Mouse (Mus musculus) midbrain, embryonic 10.5 days (tissue): ENCODE measurements at regions not wholly inside any gene's neighbourhood (a gene's known extent, or its start where the extent isn't known, plus 50 kb on each side); places are given as distances from the start of the nearest gene placed in this dataset.

ENCODE experiments used
- DNase-seq: peaks from one replicate; pipeline ENCODE4 v3.0.0-alpha.2; 2017; ENCODE audit warnings: low spot score
- H3K27ac ChIP-seq: fragments of 300-500 bp; sonication (generic); replicated peaks from 2 replicates; pipeline ENCODE4 v1.5.1; 2016; ENCODE audit warnings: mild to moderate bottlenecking
- H3K27me3 ChIP-seq: fragments of 300-500 bp; sonication (generic); 2 replicates; pipeline ENCODE4 v1.6.1; 2016; ENCODE audit warnings: low read depth, mild to moderate bottlenecking; ENCODE audit not compliant: poor library complexity, severe bottlenecking
- H3K36me3 ChIP-seq: fragments of 300-500 bp; sonication (generic); 2 replicates; pipeline ENCODE4 v1.6.1; 2016; ENCODE audit warnings: mild to moderate bottlenecking, moderate library complexity
- H3K4me1 ChIP-seq: fragments of 300-500 bp; sonication (generic); 2 replicates; pipeline ENCODE4 v1.6.1; 2016
- H3K4me3 ChIP-seq: fragments of 300-500 bp; sonication (generic); 2 replicates; pipeline ENCODE4 v1.5.1; 2016; ENCODE audit warnings: mild to moderate bottlenecking, moderate library complexity
- H3K9me3 ChIP-seq: fragments of 300-500 bp; sonication (generic); replicated peaks from 2 replicates; pipeline ENCODE4 v1.6.1; 2016; ENCODE audit warnings: mild to moderate bottlenecking
- WGBS: fragments of 180-500 bp; shearing (Covaris S2); methylation state at CpG from one replicate; pipeline ENCODE4 v1.1.7; 2016; 5-methylcytosine and 5-hydroxymethylcytosine counted together

- no peak overlapping the region for H3K4me3 ChIP-seq
- WGBS, result 89% methylated on average over 3 of the region's 3 CpGs
- H3K36me3 ChIP-seq, result no peaks in the 10 kb centered on the region
- H3K27me3 ChIP-seq, result no peaks in the 10 kb centered on the region
- no peaks in the 10 kb centered on the region for H3K9me3 ChIP-seq
- no peak overlapping the region for H3K27ac ChIP-seq
- H3K4me1 ChIP-seq, result no peaks in the 10 kb centered on the region
- no peak for DNase-seq
Measured at GRCm38 (mm10) chr10:122274181-122274580, 174.1 kb upstream of the Avpr1a start.

- Histone ChIP-seq H3K27ac (no peak overlapping the region), H3K27me3 (no peaks in the 10 kb centered on the region), H3K9me3 (no peaks in the 10 kb centered on the region), H3K4me1 (no peaks in the 10 kb centered on the region), H3K4me3 (no peak overlapping the region), H3K36me3 (no peaks in the 10 kb centered on the region)
- no peak for DNase-seq
- 56% methylated on average over 1 of the region's 1 CpGs for WGBS
Measured at GRCm38 (mm10) chr10:122264070-122264469, 166.9 kb upstream of the Rxylt1 start.

- Histone ChIP-seq H3K27ac (no peak overlapping the region), H3K4me3 (no peak overlapping the region), H3K4me1 (no peaks in the 10 kb centered on the region), H3K27me3 (no peaks in the 10 kb centered on the region), H3K36me3 (no peaks in the 10 kb centered on the region), H3K9me3 (no peaks in the 10 kb centered on the region)
- WGBS, result 71% methylated on average over 4 of the region's 4 CpGs
- no peak for DNase-seq
Measured at GRCm38 (mm10) chr10:122259354-122259753, 162.2 kb upstream of the Rxylt1 start.

GRCm38 (mm10) chr10:122258711-122259110 lies 161.5 kb upstream of the Rxylt1 start:
- Histone ChIP-seq H3K4me3 (no peak overlapping the region), H3K9me3 (no peaks in the 10 kb centered on the region), H3K27me3 (no peaks in the 10 kb centered on the region), H3K4me1 (no peaks in the 10 kb centered on the region), H3K36me3 (no peaks in the 10 kb centered on the region), H3K27ac (no peak overlapping the region)
- WGBS, result 90% methylated on average over 3 of the region's 3 CpGs
- no peak for DNase-seq

- DNase-seq, result no peak
Measured at GRCm38 (mm10) chr10:122231818-122232217, 134.6 kb upstream of the Rxylt1 start.

GRCm38 (mm10) chr10:122230746-122231145 lies 133.6 kb upstream of the Rxylt1 start:
- 84% methylated on average over 11 of the region's 11 CpGs for WGBS
- Histone ChIP-seq H3K27ac (no peak overlapping the region), H3K4me3 (no peak overlapping the region), H3K36me3 (no peaks in the 10 kb centered on the region), H3K4me1 (no peaks in the 10 kb centered on the region), H3K9me3 (no peaks in the 10 kb centered on the region), H3K27me3 (no peaks in the 10 kb centered on the region)
- DNase-seq, result peak; percentile 15

More at GRCm38 (mm10) chr10:122231818-122232217, 134.6 kb upstream of the Rxylt1 start:
- no peaks in the 10 kb centered on the region for H3K27me3 ChIP-seq
- WGBS, result 88% methylated on average over 7 of the region's 7 CpGs
- H3K36me3 ChIP-seq, result no peaks in the 10 kb centered on the region
- H3K27ac ChIP-seq, result no peak overlapping the region
- H3K4me3 ChIP-seq, result no peak overlapping the region
- no peaks in the 10 kb centered on the region for H3K9me3 ChIP-seq
- H3K4me1 ChIP-seq, result no peaks in the 10 kb centered on the region

GRCm38 (mm10) chr10:122225679-122226078 lies 128.5 kb upstream of the Rxylt1 start:
- no peak overlapping the region for H3K27ac ChIP-seq
- no peaks in the 10 kb centered on the region for H3K27me3 ChIP-seq
- 92% methylated on average over 8 of the region's 8 CpGs for WGBS
- H3K4me3 ChIP-seq, result no peak overlapping the region
- H3K9me3 ChIP-seq, result no peaks in the 10 kb centered on the region
- no peaks in the 10 kb centered on the region for H3K36me3 ChIP-seq
- no peaks in the 10 kb centered on the region for H3K4me1 ChIP-seq
- no peak for DNase-seq

GRCm38 (mm10) chr10:122223076-122223475 lies 125.9 kb upstream of the Rxylt1 start:
- Histone ChIP-seq H3K27me3 (no peaks in the 10 kb centered on the region), H3K36me3 (no peaks in the 10 kb centered on the region), H3K4me3 (no peak overlapping the region), H3K4me1 (no peaks in the 10 kb centered on the region), H3K27ac (no peak overlapping the region), H3K9me3 (no peaks in the 10 kb centered on the region)
- 87% methylated on average over 3 of the region's 3 CpGs for WGBS
- DNase-seq, result no peak

GRCm38 (mm10) chr10:122217594-122217993 lies 120.4 kb upstream of the Rxylt1 start:
- 92% methylated on average over 4 of the region's 4 CpGs for WGBS
- no peaks in the 10 kb centered on the region for H3K36me3 ChIP-seq
- H3K27me3 ChIP-seq, result no peaks in the 10 kb centered on the region
- no peak overlapping the region for H3K4me3 ChIP-seq
- H3K27ac ChIP-seq, result no peak overlapping the region
- no peaks in the 10 kb centered on the region for H3K4me1 ChIP-seq
- no peak for DNase-seq
- H3K9me3 ChIP-seq, result no peaks in the 10 kb centered on the region

GRCm38 (mm10) chr10:122199791-122200190 lies 102.6 kb upstream of the Rxylt1 start:
- H3K4me3 ChIP-seq, result no peak overlapping the region
- DNase-seq, result no peak
- no peaks in the 10 kb centered on the region for H3K9me3 ChIP-seq
- H3K27ac ChIP-seq, result no peak overlapping the region
- no peaks in the 10 kb centered on the region for H3K36me3 ChIP-seq
- H3K27me3 ChIP-seq, result no peaks in the 10 kb centered on the region
- no peaks in the 10 kb centered on the region for H3K4me1 ChIP-seq
- 70% methylated on average over 4 of the region's 4 CpGs for WGBS

GRCm38 (mm10) chr10:122197703-122198102 lies 100.5 kb upstream of the Rxylt1 start:
- no peak for DNase-seq
- H3K27ac ChIP-seq, result no peak overlapping the region
- H3K4me3 ChIP-seq, result no peak overlapping the region
- H3K4me1 ChIP-seq, result no peaks in the 10 kb centered on the region
- H3K36me3 ChIP-seq, result no peaks in the 10 kb centered on the region
- WGBS, result 90% methylated on average over 4 of the region's 4 CpGs
- H3K9me3 ChIP-seq, result no peaks in the 10 kb centered on the region
- H3K27me3 ChIP-seq, result no peaks in the 10 kb centered on the region

GRCm38 (mm10) chr10:122194139-122194538 lies 97.0 kb upstream of the Rxylt1 start:
- no peak overlapping the region for H3K4me3 ChIP-seq
- H3K9me3 ChIP-seq, result no peaks in the 10 kb centered on the region
- WGBS, result 89% methylated on average over 9 of the region's 9 CpGs
- H3K27me3 ChIP-seq, result no peaks in the 10 kb centered on the region
- H3K27ac ChIP-seq, result no peak overlapping the region
- H3K4me1 ChIP-seq, result no peaks in the 10 kb centered on the region
- no peaks in the 10 kb centered on the region for H3K36me3 ChIP-seq
- no peak for DNase-seq

- Histone ChIP-seq H3K4me1 (no peaks in the 10 kb centered on the region), H3K27me3 (no peaks in the 10 kb centered on the region), H3K9me3 (no peaks in the 10 kb centered on the region), H3K4me3 (no peak overlapping the region), H3K36me3 (no peaks in the 10 kb centered on the region), H3K27ac (no peak overlapping the region)
- 82% methylated on average over 5 of the region's 5 CpGs for WGBS
- no peak for DNase-seq
Measured at GRCm38 (mm10) chr10:122193343-122193742, 96.2 kb upstream of the Rxylt1 start.

- H3K4me1 ChIP-seq, result no peaks in the 10 kb centered on the region
- DNase-seq, result no peak
- H3K36me3 ChIP-seq, result no peaks in the 10 kb centered on the region
- 86% methylated on average over 9 of the region's 9 CpGs for WGBS
- no peaks in the 10 kb centered on the region for H3K27me3 ChIP-seq
- H3K27ac ChIP-seq, result no peak overlapping the region
- no peak overlapping the region for H3K4me3 ChIP-seq
- no peaks in the 10 kb centered on the region for H3K9me3 ChIP-seq
Measured at GRCm38 (mm10) chr10:122185152-122185745, 88.1 kb upstream of the Rxylt1 start.
